Mouse (Mus musculus): ENCODE results near the gene Gpr179. TPM values are rescaled to one million over a fixed set of nuclear protein-coding genes. Genes with fewer than 3 reads are reported as not detected.
"Not testable (repeated sequence)": the region's sequence is repeated elsewhere in the genome, so short reads cannot be mapped to it uniquely, and the experiment has no call there.

Gene Gpr179
- polyA plus RNA-seq, 1 experiment from 2014 or later = 0.13 TPM

GRCm38 (mm10) chr11:97314751-97315503 is 37.0 kb downstream of the Gpr179 start:
- peak overlapping the region; percentile 36 for H3K4me2 ChIP-seq (replicated peaks)
- no peaks in the 10 kb centered on the region for H3K9me3 ChIP-seq
- no peak overlapping the region for H3K9ac ChIP-seq (replicated peaks)
- H3K4me1 ChIP-seq = peaks cover 24% of the 10 kb centered on the region
- ATAC-seq (ENCODE audit: low FRiP score, low read depth) = no peak
- no peak overlapping the region for H3K27ac ChIP-seq (replicated peaks)
- 53% methylated on average over 8 of the region's 8 CpGs for WGBS
- 0 out of 2 replicates have a peak, but pooled peaks cover 12% of the 10 kb centered on the region for H3K36me3 ChIP-seq
- H3K27me3 ChIP-seq = peaks cover 8% of the 10 kb centered on the region; the same call in 1 of the 2 replicates
- 0 out of 2 replicates have a peak overlapping the region, but pooled peaks have one; percentile 58 for H3K4me3 ChIP-seq

GRCm38 (mm10) chr11:97314110-97314509 is 37.8 kb downstream of the Gpr179 start:
- H3K27me3 ChIP-seq = peaks cover 14% of the 10 kb centered on the region
- H3K4me2 ChIP-seq (replicated peaks) = no peak overlapping the region
- 0 out of 2 replicates have a peak, but pooled peaks cover 9% of the 10 kb centered on the region for H3K36me3 ChIP-seq
- no peak for ATAC-seq (ENCODE audit: low FRiP score, low read depth)
- no peaks in the 10 kb centered on the region for H3K9me3 ChIP-seq
- no peak overlapping the region for H3K27ac ChIP-seq (replicated peaks)
- no peak overlapping the region for H3K4me3 ChIP-seq
- WGBS = 92% methylated on average over 3 of the region's 3 CpGs
- peaks cover 32% of the 10 kb centered on the region for H3K4me1 ChIP-seq
- H3K9ac ChIP-seq (replicated peaks) = no peak overlapping the region

- H3K27ac ChIP-seq (replicated peaks); ATAC-seq (ENCODE audit: low FRiP score, low read depth); H3K4me3 ChIP-seq; H3K4me2 ChIP-seq (replicated peaks); H3K9me3 ChIP-seq; H3K36me3 ChIP-seq; H3K9ac ChIP-seq (replicated peaks): not testable (repeated sequence)
- Histone ChIP-seq H3K4me1 (peaks cover 32% of the 10 kb centered on the region), H3K27me3 (peaks cover 15% of the 10 kb centered on the region)
- 90% methylated on average over 1 of the region's 1 CpGs for WGBS
Measured at GRCm38 (mm10) chr11:97312871-97313270, 39.0 kb downstream of the Gpr179 start.

- Histone ChIP-seq H3K9me3 (no peaks in the 10 kb centered on the region), H3K27me3 (peaks cover 15% of the 10 kb centered on the region), H3K36me3 (no peaks in the 10 kb centered on the region), H3K27ac (replicated peaks) (peak overlapping the region; percentile 25), H3K4me2 (replicated peaks) (peak overlapping the region; percentile 69), H3K9ac (replicated peaks) (0 out of 2 replicates have a peak overlapping the region, but pooled peaks have one; percentile 32), H3K4me1 (peaks cover 24% of the 10 kb centered on the region), H3K4me3 (peak overlapping the region; percentile 27)
- 1% methylated on average over 18 of the region's 18 CpGs for WGBS
- ATAC-seq (ENCODE audit: low FRiP score, low read depth) = no peak
Measured at GRCm38 (mm10) chr11:97310895-97311631, 40.8 kb downstream of the Gpr179 start.

GRCm38 (mm10) chr11:97309911-97310571 is 41.8 kb downstream of the Gpr179 start:
- H3K9ac ChIP-seq (replicated peaks) = peak overlapping the region; percentile 57
- 0 out of 2 replicates have a peak overlapping the region, but pooled peaks have one; percentile 25 for H3K27ac ChIP-seq (replicated peaks)
- peak; percentile 68 for ATAC-seq (ENCODE audit: low FRiP score, low read depth)
- no peaks in the 10 kb centered on the region for H3K9me3 ChIP-seq
- peaks cover 15% of the 10 kb centered on the region for H3K27me3 ChIP-seq
- peak overlapping the region; percentile 69 for H3K4me2 ChIP-seq (replicated peaks)
- peaks cover 24% of the 10 kb centered on the region for H3K4me1 ChIP-seq
- H3K4me3 ChIP-seq = peak overlapping the region; percentile 44
- H3K36me3 ChIP-seq = no peaks in the 10 kb centered on the region
- under 1% methylated on average over 25 of the region's 25 CpGs for WGBS

- Histone ChIP-seq H3K36me3 (no peaks in the 10 kb centered on the region), H3K4me2 (replicated peaks) (peak overlapping the region; percentile 69), H3K9ac (replicated peaks) (peak overlapping the region; percentile 57), H3K9me3 (no peaks in the 10 kb centered on the region), H3K4me1 (peaks cover 24% of the 10 kb centered on the region), H3K27me3 (peaks cover 15% of the 10 kb centered on the region), H3K4me3 (peak overlapping the region; percentile 44), H3K27ac (replicated peaks) (0 out of 2 replicates have a peak overlapping the region, but pooled peaks have one; percentile 6)
- no peak for ATAC-seq (ENCODE audit: low FRiP score, low read depth)
- 2% methylated on average over 9 of the region's 9 CpGs for WGBS
Measured at GRCm38 (mm10) chr11:97309451-97309836, 42.4 kb downstream of the Gpr179 start.

- H3K4me2 ChIP-seq (replicated peaks) = peak overlapping the region; percentile 69
- no peak for ATAC-seq (ENCODE audit: low FRiP score, low read depth)
- H3K27me3 ChIP-seq = peaks cover 15% of the 10 kb centered on the region
- H3K27ac ChIP-seq (replicated peaks) = no peak overlapping the region
- no peaks in the 10 kb centered on the region for H3K36me3 ChIP-seq
- no peak overlapping the region for H3K4me3 ChIP-seq
- WGBS = 54% methylated on average over 3 of the region's 3 CpGs
- H3K9me3 ChIP-seq = no peaks in the 10 kb centered on the region
- peaks cover 24% of the 10 kb centered on the region for H3K4me1 ChIP-seq
- no peak overlapping the region for H3K9ac ChIP-seq (replicated peaks)
Measured at GRCm38 (mm10) chr11:97308806-97309450, 42.9 kb downstream of the Gpr179 start.

GRCm38 (mm10) chr11:97307294-97308069 is 44.4 kb downstream of the Gpr179 start:
- no peak overlapping the region for H3K4me3 ChIP-seq
- H3K9ac ChIP-seq (replicated peaks) = no peak overlapping the region
- H3K36me3 ChIP-seq = no peaks in the 10 kb centered on the region
- H3K27me3 ChIP-seq = peaks cover 15% of the 10 kb centered on the region
- no peak overlapping the region for H3K27ac ChIP-seq (replicated peaks)
- 91% methylated on average over 11 of the region's 11 CpGs for WGBS
- H3K9me3 ChIP-seq = no peaks in the 10 kb centered on the region
- no peak overlapping the region for H3K4me2 ChIP-seq (replicated peaks)
- peaks cover 24% of the 10 kb centered on the region for H3K4me1 ChIP-seq
- no peak for ATAC-seq (ENCODE audit: low FRiP score, low read depth)

GRCm38 (mm10) chr11:97304631-97305030 is 47.2 kb downstream of the Gpr179 start:
- Histone ChIP-seq H3K9me3 (no peaks in the 10 kb centered on the region), H3K4me2 (replicated peaks) (no peak overlapping the region), H3K27ac (replicated peaks) (no peak overlapping the region), H3K4me1 (peaks cover 9% of the 10 kb centered on the region), H3K27me3 (peaks cover 6% of the 10 kb centered on the region), H3K4me3 (no peak overlapping the region), H3K36me3 (no peaks in the 10 kb centered on the region), H3K9ac (replicated peaks) (no peak overlapping the region)
- no peak for ATAC-seq (ENCODE audit: low FRiP score, low read depth)
- 84% methylated on average over 5 of the region's 5 CpGs for whole genome bisulfite sequencing

GRCm38 (mm10) chr11:97302231-97302781 is 49.6 kb downstream of the Gpr179 start:
- no peak overlapping the region for H3K27ac ChIP-seq (replicated peaks)
- no peaks in the 10 kb centered on the region for H3K9me3 ChIP-seq
- H3K4me2 ChIP-seq (replicated peaks) = no peak overlapping the region
- no peak for ATAC-seq (ENCODE audit: low FRiP score, low read depth)
- no peak overlapping the region for H3K9ac ChIP-seq (replicated peaks)
- no peaks in the 10 kb centered on the region for H3K36me3 ChIP-seq
- no peak overlapping the region for H3K4me3 ChIP-seq
- no peaks in the 10 kb centered on the region for H3K27me3 ChIP-seq
- 0 out of 2 replicates have a peak, but pooled peaks cover 3% of the 10 kb centered on the region for H3K4me1 ChIP-seq
- WGBS = 31% methylated on average over 7 of the region's 7 CpGs

Data from midbrain, embryonic 12.5 days (tissue).